Mouse (Mus musculus) effector memory CD4-positive, alpha-beta T cell, adult 7 months (primary cell): ENCODE data around the gene Defb11. TPM values are rescaled to one million over a fixed set of nuclear protein-coding genes. Genes with fewer than 3 reads are reported as not detected.

Source experiments
- polyA plus RNA-seq: library from polyadenylated mRNA; unstranded; fragments of 100-300 nt; shearing (Covaris generic); gene quantifications from one replicate; pipeline ENCODE4 v1.2.1, GENCODE M21; 2017

Defb11 gene
- not detected for polyA plus RNA-seq

GRCm38 (mm10) chr8:21906290-21906689, at the start of gene Defb11:
TSS of gene Defb11 (minus strand) at chr8:21906412.

GRCm38 (mm10) chr8:21946462-21946861, 40.2 kb upstream of the Defb11 start, which contains the start of gene Defb13:
TSS of gene Defb13 (plus strand) at chr8:21946762.

GRCm38 (mm10) chr8:21938052-21938451, 31.8 kb upstream of the Defb11 start, which contains the start of gene Defb35:
TSS of gene Defb35 (plus strand) at chr8:21938352.

GRCm38 (mm10) chr8:21932610-21933009, 26.4 kb upstream of the Defb11 start, which contains the start of gene Defb15:
TSS of gene Defb15 (minus strand) at chr8:21932710.

GRCm38 (mm10) chr8:21885321-21885720, 20.9 kb downstream of the Defb11 start, which contains the start of gene Defb9:
TSS of gene Defb9 (minus strand) at chr8:21885421.

GRCm38 (mm10) chr8:21858586-21858985, 47.6 kb downstream of the Defb11 start, which contains the start of gene Defb10:
TSS of gene Defb10 (plus strand) at chr8:21858901.

Other genes with a start within 250 kb of the Defb11 start
- not detected for gene Defa34, start 240.6 kb downstream of the Defb11 start, polyA plus RNA-seq
- gene AY761184, start 202.8 kb downstream of the Defb11 start, polyA plus RNA-seq, result not detected
- gene Defa24, start 171.9 kb downstream of the Defb11 start, polyA plus RNA-seq, result not detected
- gene Defb50, start 82.9 kb downstream of the Defb11 start, polyA plus RNA-seq, result not detected
- not detected for gene Defb2, start 66.5 kb downstream of the Defb11 start, polyA plus RNA-seq
- not detected for gene Defb10, start 47.5 kb downstream of the Defb11 start, polyA plus RNA-seq
- not detected for gene Defb9, start 21.0 kb downstream of the Defb11 start, polyA plus RNA-seq
- gene Defb15, start 26.3 kb upstream of the Defb11 start, polyA plus RNA-seq, result not detected
- not detected for gene Defb35, start 31.9 kb upstream of the Defb11 start, polyA plus RNA-seq
- gene Defb13, start 40.4 kb upstream of the Defb11 start, polyA plus RNA-seq, result not detected
- gene Fam90a1a, start 52.3 kb upstream of the Defb11 start, polyA plus RNA-seq, result 0.67 TPM
- gene Ccdc70, start 63.4 kb upstream of the Defb11 start, polyA plus RNA-seq, result 0.94 TPM
- gene Atp7b, start 153.9 kb upstream of the Defb11 start, polyA plus RNA-seq, result 0.13 TPM
- gene Alg11, start 154.3 kb upstream of the Defb11 start, polyA plus RNA-seq, result 11.3 TPM
- gene Nek5, start 218.6 kb upstream of the Defb11 start, polyA plus RNA-seq, result 0.17 TPM